Mouse (Mus musculus) left cerebral cortex, postnatal 4 days (tissue): ENCODE results near the gene Tbc1d1. TPM values are rescaled to one million over a fixed set of nuclear protein-coding genes. Genes with fewer than 3 reads are reported as not detected.
"Not testable (repeated sequence)": the region's sequence is repeated elsewhere in the genome, so short reads cannot be mapped to it uniquely, and the experiment has no call there.

ENCODE experiments used
- DNase-seq: peaks from one replicate; pipeline ENCODE4 v3.0.0-alpha.2; 2022
- intact Hi-C: fragments of 180-260 bp; cut with DNase I; formaldehyde crosslinking; loops from one replicate; pipeline ENCODE4 v1.15.1; 2025
- total RNA-seq, 2 experiments: library from RNA; stranded (reverse); gene quantifications; 2 replicates each; pipeline ENCODE4 v1.2.3; 2021

Gene Tbc1d1
- total RNA-seq, 2 experiments from 2014 or later: 12.9 to 14.3 TPM

GRCm38 (mm10) chr5:64341671-64342070, 185.6 kb downstream of the Tbc1d1 start:
- intact Hi-C loops: no loop called here
- peak; percentile 27 for DNase-seq

- intact Hi-C loops: no loop called here
Measured at GRCm38 (mm10) chr5:64342138-64342537, 186.0 kb downstream of the Tbc1d1 start.

GRCm38 (mm10) chr5:64343972-64344700, 188.0 kb downstream of the Tbc1d1 start:
- peak; percentile 26 for DNase-seq
- intact Hi-C loops: no loop called here

More at GRCm38 (mm10) chr5:64342138-64342537, 186.0 kb downstream of the Tbc1d1 start:
- no peak for DNase-seq

- DNase-seq: no peak
- intact Hi-C loops: no loop called here
Measured at GRCm38 (mm10) chr5:64345181-64345735, 189.2 kb downstream of the Tbc1d1 start.

- intact Hi-C loops: no loop called here
- DNase-seq: no peak
Measured at GRCm38 (mm10) chr5:64345761-64346160, 189.7 kb downstream of the Tbc1d1 start.

GRCm38 (mm10) chr5:64346343-64346885, 190.3 kb downstream of the Tbc1d1 start:
- intact Hi-C loops: no loop called here
- DNase-seq: no peak

- DNase-seq: no peak
- intact Hi-C loops: no loop called here
Measured at GRCm38 (mm10) chr5:64348166-64348565, 192.1 kb downstream of the Tbc1d1 start.

- DNase-seq: no peak
- intact Hi-C loops: no loop called here
Measured at GRCm38 (mm10) chr5:64348780-64349179, 192.7 kb downstream of the Tbc1d1 start.

- no peak for DNase-seq
Measured at GRCm38 (mm10) chr5:64351968-64352367, 195.9 kb downstream of the Tbc1d1 start.

GRCm38 (mm10) chr5:64358639-64359584, 202.8 kb downstream of the Tbc1d1 start:
- intact Hi-C loops: no loop called here
- DNase-seq: no peak

More at GRCm38 (mm10) chr5:64351968-64352367, 195.9 kb downstream of the Tbc1d1 start:
- intact Hi-C loops: no loop called here

GRCm38 (mm10) chr5:64360147-64360875, 204.2 kb downstream of the Tbc1d1 start:
- no peak for DNase-seq
- intact Hi-C loops: no loop called here

GRCm38 (mm10) chr5:64360876-64361268, 204.8 kb downstream of the Tbc1d1 start:
- intact Hi-C loops, DNase-seq: not testable (repeated sequence)

- DNase-seq: no peak
- intact Hi-C loops: no loop called here
Measured at GRCm38 (mm10) chr5:64363859-64364406, 207.8 kb downstream of the Tbc1d1 start.

- intact Hi-C loops: no loop called here
- peak; percentile 81 for DNase-seq
Measured at GRCm38 (mm10) chr5:64364432-64365125, 208.5 kb downstream of the Tbc1d1 start.

- intact Hi-C loops: no loop called here
- no peak for DNase-seq
Measured at GRCm38 (mm10) chr5:64365187-64366066, 209.3 kb downstream of the Tbc1d1 start.

GRCm38 (mm10) chr5:64366113-64366512, 210.0 kb downstream of the Tbc1d1 start:
- intact Hi-C loops: no loop called here
- no peak for DNase-seq

GRCm38 (mm10) chr5:64367426-64367825, 211.3 kb downstream of the Tbc1d1 start:
- intact Hi-C loops: no loop called here
- DNase-seq: peak; percentile 72

- DNase-seq: no peak
- intact Hi-C loops: loop anchor here (10.0 kb wide), 1 partner anchor 77 kb away; no protein-coding TSS in a partner anchor
Measured at GRCm38 (mm10) chr5:64371331-64371831, 215.3 kb downstream of the Tbc1d1 start.
